Mouse (Mus musculus): ENCODE data around the gene Rab3il1. TPM values are rescaled to one million over a fixed set of nuclear protein-coding genes. Genes with fewer than 3 reads are reported as not detected.

Rab3il1 gene
- polyA plus RNA-seq, 1 experiment from 2014 or later: 196 TPM

- H3K27ac ChIP-seq: no peak overlapping the region
- ATAC-seq (ENCODE audit: low read depth) (no peak), DNase-seq (no peak)
- H3K4me1 ChIP-seq (replicated peaks): peaks cover 77% of the 10 kb centered on the region
- H3K9ac ChIP-seq: no peak overlapping the region
- H3K36me3 ChIP-seq: peaks cover 11% of the 10 kb centered on the region
- 84% methylated on average over 4 of the region's 4 CpGs for WGBS (ENCODE audit: insufficient replicate concordance)
- H3K9me3 ChIP-seq (replicated peaks): no peaks in the 10 kb centered on the region
- peaks cover 20% of the 10 kb centered on the region; the same call in 1 of the 2 replicates for H3K27me3 ChIP-seq
- peak overlapping the region; percentile 87 for H3K4me2 ChIP-seq
- peak overlapping the region; percentile 62 for H3K4me3 ChIP-seq (replicated peaks)
Measured at GRCm38 (mm10) chr19:10042816-10043215, 41.3 kb downstream of the Rab3il1 start.

GRCm38 (mm10) chr19:10043643-10044042 lies 42.2 kb downstream of the Rab3il1 start:
- DNase-seq (no peak), ATAC-seq (ENCODE audit: low read depth) (no peak)
- Histone ChIP-seq H3K4me1 (replicated peaks) (peaks cover 73% of the 10 kb centered on the region), H3K9ac (no peak overlapping the region), H3K4me2 (no peak overlapping the region), H3K9me3 (replicated peaks) (no peaks in the 10 kb centered on the region), H3K27ac (no peak overlapping the region), H3K27me3 (peaks cover 20% of the 10 kb centered on the region; the same call in 1 of the 2 replicates), H3K4me3 (replicated peaks) (no peak overlapping the region), H3K36me3 (peaks cover 5% of the 10 kb centered on the region; the same call in 1 of the 2 replicates)

GRCm38 (mm10) chr19:10045707-10046106 lies 44.2 kb downstream of the Rab3il1 start:
- 27% methylated on average over 2 of the region's 2 CpGs for WGBS (ENCODE audit: insufficient replicate concordance)
- no peaks in the 10 kb centered on the region for H3K36me3 ChIP-seq
- peak overlapping the region; percentile 7; the same call in 1 of the 2 replicates for H3K27ac ChIP-seq
- no peak overlapping the region for H3K4me3 ChIP-seq (replicated peaks)
- peak overlapping the region; percentile 25; the same call in 1 of the 2 replicates for H3K4me2 ChIP-seq
- H3K9ac ChIP-seq: no peak overlapping the region
- peaks cover 15% of the 10 kb centered on the region; the same call in 1 of the 2 replicates for H3K27me3 ChIP-seq
- no peaks in the 10 kb centered on the region for H3K9me3 ChIP-seq (replicated peaks)
- peaks cover 72% of the 10 kb centered on the region for H3K4me1 ChIP-seq (replicated peaks)
- ATAC-seq (ENCODE audit: low read depth): peak; percentile 27; the same call in 1 of the 2 replicates
- no peak for DNase-seq

- Histone ChIP-seq H3K9me3 (replicated peaks) (no peaks in the 10 kb centered on the region), H3K4me2 (no peak overlapping the region), H3K4me3 (replicated peaks) (no peak overlapping the region), H3K36me3 (no peaks in the 10 kb centered on the region), H3K27me3 (peaks cover 9% of the 10 kb centered on the region; the same call in 1 of the 2 replicates), H3K27ac (no peak overlapping the region), H3K4me1 (replicated peaks) (peaks cover 65% of the 10 kb centered on the region), H3K9ac (0 out of 2 replicates have a peak overlapping the region, but pooled peaks have one; percentile 8)
- ATAC-seq (ENCODE audit: low read depth) (no peak), DNase-seq (no peak)
- 54% methylated on average over 4 of the region's 4 CpGs for WGBS (ENCODE audit: insufficient replicate concordance)
Measured at GRCm38 (mm10) chr19:10046346-10046745, 44.9 kb downstream of the Rab3il1 start.

- H3K9me3 ChIP-seq (replicated peaks): no peaks in the 10 kb centered on the region
- DNase-seq (no peak), ATAC-seq (ENCODE audit: low read depth) (no peak)
- peaks cover 59% of the 10 kb centered on the region for H3K4me1 ChIP-seq (replicated peaks)
- H3K27ac ChIP-seq: no peak overlapping the region
- H3K36me3 ChIP-seq: no peaks in the 10 kb centered on the region
- H3K9ac ChIP-seq: no peak overlapping the region
- no peak overlapping the region for H3K4me2 ChIP-seq
- H3K4me3 ChIP-seq (replicated peaks): no peak overlapping the region
- 14% methylated on average over 3 of the region's 3 CpGs for WGBS (ENCODE audit: insufficient replicate concordance)
- H3K27me3 ChIP-seq: peaks cover 7% of the 10 kb centered on the region; the same call in 1 of the 2 replicates
Measured at GRCm38 (mm10) chr19:10046983-10047382, 45.5 kb downstream of the Rab3il1 start.

- H3K36me3 ChIP-seq: peaks cover 3% of the 10 kb centered on the region
- no peak for DNase-seq
- H3K27me3 ChIP-seq: 0 out of 2 replicates have a peak, but pooled peaks cover 4% of the 10 kb centered on the region
- H3K9me3 ChIP-seq (replicated peaks): no peaks in the 10 kb centered on the region
- no peak overlapping the region for H3K27ac ChIP-seq
- no peak overlapping the region for H3K9ac ChIP-seq
- no peak overlapping the region for H3K4me3 ChIP-seq (replicated peaks)
- ATAC-seq (ENCODE audit: low read depth): no peak
- no peak overlapping the region for H3K4me2 ChIP-seq
- H3K4me1 ChIP-seq (replicated peaks): peaks cover 34% of the 10 kb centered on the region
Measured at GRCm38 (mm10) chr19:10049533-10049932, 48.1 kb downstream of the Rab3il1 start.

- peaks cover 10% of the 10 kb centered on the region for H3K36me3 ChIP-seq
- H3K27ac ChIP-seq: no peak overlapping the region
- H3K9me3 ChIP-seq (replicated peaks): no peaks in the 10 kb centered on the region
- no peak overlapping the region for H3K9ac ChIP-seq
- 0 out of 2 replicates have a peak, but pooled peaks cover 4% of the 10 kb centered on the region for H3K27me3 ChIP-seq
- no peak overlapping the region for H3K4me2 ChIP-seq
- WGBS (ENCODE audit: insufficient replicate concordance): 73% methylated on average over 2 of the region's 2 CpGs
- no peak for ATAC-seq (ENCODE audit: low read depth)
- H3K4me1 ChIP-seq (replicated peaks): peaks cover 29% of the 10 kb centered on the region
- no peak for DNase-seq
- H3K4me3 ChIP-seq (replicated peaks): no peak overlapping the region
Measured at GRCm38 (mm10) chr19:10050438-10050837, 49.0 kb downstream of the Rab3il1 start.

GRCm38 (mm10) chr19:10052698-10053097 lies 51.2 kb downstream of the Rab3il1 start:
- H3K27ac ChIP-seq: no peak overlapping the region
- H3K9me3 ChIP-seq (replicated peaks): no peaks in the 10 kb centered on the region
- H3K4me1 ChIP-seq (replicated peaks): peaks cover 18% of the 10 kb centered on the region
- ATAC-seq (ENCODE audit: low read depth) (no peak), DNase-seq (no peak)
- H3K27me3 ChIP-seq: 0 out of 2 replicates have a peak, but pooled peaks cover 4% of the 10 kb centered on the region
- whole genome bisulfite sequencing (ENCODE audit: insufficient replicate concordance): 73% methylated on average over 4 of the region's 4 CpGs
- H3K4me2 ChIP-seq: no peak overlapping the region
- no peak overlapping the region for H3K4me3 ChIP-seq (replicated peaks)
- H3K36me3 ChIP-seq: peaks cover 17% of the 10 kb centered on the region
- H3K9ac ChIP-seq: no peak overlapping the region

GRCm38 (mm10) chr19:10053692-10054260 lies 52.3 kb downstream of the Rab3il1 start:
- Histone ChIP-seq H3K27ac (no peak overlapping the region), H3K4me2 (no peak overlapping the region), H3K36me3 (peaks cover 17% of the 10 kb centered on the region), H3K9me3 (replicated peaks) (no peaks in the 10 kb centered on the region), H3K4me1 (replicated peaks) (peaks cover 27% of the 10 kb centered on the region), H3K4me3 (replicated peaks) (no peak overlapping the region), H3K9ac (no peak overlapping the region), H3K27me3 (0 out of 2 replicates have a peak, but pooled peaks cover 4% of the 10 kb centered on the region)
- DNase-seq (no peak), ATAC-seq (ENCODE audit: low read depth) (no peak)
- WGBS (ENCODE audit: insufficient replicate concordance): 88% methylated on average over 10 of the region's 10 CpGs

- Histone ChIP-seq H3K27me3 (0 out of 2 replicates have a peak, but pooled peaks cover 4% of the 10 kb centered on the region), H3K36me3 (peaks cover 17% of the 10 kb centered on the region), H3K4me1 (replicated peaks) (peaks cover 34% of the 10 kb centered on the region), H3K4me3 (replicated peaks) (no peak overlapping the region), H3K4me2 (no peak overlapping the region), H3K27ac (no peak overlapping the region), H3K9ac (no peak overlapping the region), H3K9me3 (replicated peaks) (no peaks in the 10 kb centered on the region)
- DNase-seq (no peak), ATAC-seq (ENCODE audit: low read depth) (no peak)
- 74% methylated on average over 6 of the region's 6 CpGs for WGBS (ENCODE audit: insufficient replicate concordance)
Measured at GRCm38 (mm10) chr19:10054361-10055075, 53.0 kb downstream of the Rab3il1 start.

- Histone ChIP-seq H3K9ac (no peak overlapping the region), H3K4me1 (replicated peaks) (peaks cover 35% of the 10 kb centered on the region), H3K9me3 (replicated peaks) (no peaks in the 10 kb centered on the region), H3K36me3 (peaks cover 17% of the 10 kb centered on the region), H3K27me3 (0 out of 2 replicates have a peak, but pooled peaks cover 4% of the 10 kb centered on the region), H3K27ac (no peak overlapping the region), H3K4me2 (no peak overlapping the region), H3K4me3 (replicated peaks) (no peak overlapping the region)
- 76% methylated on average over 3 of the region's 3 CpGs for WGBS (ENCODE audit: insufficient replicate concordance)
- DNase-seq (no peak), ATAC-seq (ENCODE audit: low read depth) (no peak)
Measured at GRCm38 (mm10) chr19:10055261-10055660, 53.8 kb downstream of the Rab3il1 start.
